Mouse (Mus musculus) c-Kit-positive CD71-positive TER-119-positive erythroid progenitor cells, embryonic 14.5 days (primary cell): Measurements from ENCODE around the gene Cpne1.
"Not testable (repeated sequence)": the region's sequence is repeated elsewhere in the genome, so short reads cannot be mapped to it uniquely, and the experiment has no call there.

Source experiments
- DNase-seq: peaks from one replicate; pipeline ENCODE4 v3.0.0-alpha.2; 2013; ENCODE audit warnings: low spot score

Cpne1 gene

DNA sequence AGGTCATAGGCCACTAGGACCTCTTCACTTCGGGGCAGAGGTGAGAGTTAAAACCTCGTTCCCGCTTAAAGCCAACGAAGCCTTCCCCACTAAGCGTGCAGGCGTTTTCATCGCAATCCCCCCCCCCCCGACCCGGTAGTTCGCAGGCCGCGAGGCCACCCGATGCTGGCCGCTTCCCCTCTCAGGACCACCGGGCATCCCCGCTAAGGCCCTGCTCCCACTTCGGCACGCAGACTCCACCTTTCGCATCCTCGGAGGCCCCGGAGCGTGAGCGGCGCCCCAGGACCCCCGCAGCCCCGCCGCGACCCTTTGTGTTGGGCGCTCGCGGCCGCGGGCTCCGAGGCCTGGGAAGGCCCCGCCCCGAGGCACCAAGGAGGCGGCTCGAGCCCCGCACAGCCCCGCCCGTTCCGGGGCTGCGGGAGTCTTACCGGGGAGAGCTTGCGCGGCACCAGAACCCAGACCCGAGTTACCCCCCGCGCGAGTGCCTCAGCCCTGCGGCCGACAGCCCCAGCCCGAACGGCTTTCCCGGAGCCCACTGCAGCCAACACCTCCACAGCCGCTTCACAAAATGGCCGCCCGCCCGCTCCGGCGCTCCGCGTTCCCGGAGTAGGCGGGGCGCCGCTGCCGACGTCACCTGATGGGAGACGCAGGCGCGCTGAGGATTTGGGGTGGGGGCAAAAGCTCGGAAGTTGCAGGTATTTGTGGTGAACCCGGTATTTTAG lies at the start of gene Cpne1, which contains the start of gene Rbm12:
TSS of gene Cpne1 (minus strand) at position 608 of the 722 bp plus-strand sequence.
TSS of gene Rbm12 (minus strand) at position 621 of the 722 bp plus-strand sequence.
- peak; percentile 80 for DNase-seq

GRCm38 (mm10) chr2:156151538-156151937 lies 39.8 kb upstream of the Cpne1 start:
- DNase-seq, result no peak

DNA sequence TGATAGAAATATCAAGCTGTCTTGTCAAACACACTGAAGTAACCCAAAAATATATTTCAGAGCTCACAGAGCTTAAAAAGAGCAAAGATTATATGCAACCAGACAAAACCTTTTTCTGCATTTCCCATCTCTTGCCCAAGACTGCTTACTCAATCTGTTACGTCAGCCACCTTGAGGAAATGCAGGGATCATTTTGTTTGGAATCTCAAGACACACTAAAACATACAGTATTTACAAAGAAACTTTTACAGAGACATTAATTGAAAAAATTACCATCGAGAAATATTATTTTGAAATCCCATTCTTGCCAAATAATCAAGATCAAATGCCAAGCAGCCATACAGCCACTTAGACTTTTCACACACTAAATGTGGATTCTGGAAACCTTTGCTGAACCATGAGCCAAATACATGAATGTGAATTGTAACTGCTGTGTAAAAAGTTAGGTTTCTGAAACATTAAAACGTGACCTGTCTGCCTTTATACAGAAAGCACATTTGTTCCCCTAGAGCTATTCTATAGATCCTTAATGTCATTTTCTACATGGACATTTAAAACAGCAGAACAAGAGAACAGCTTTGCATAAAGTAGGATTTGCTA lies 35.7 kb upstream of the Cpne1 start:
- no peak for DNase-seq

- no peak for DNase-seq
Observed at GRCm38 (mm10) chr2:156146272-156146989, 34.7 kb upstream of the Cpne1 start.

GRCm38 (mm10) chr2:156145486-156146130 lies 33.8 kb upstream of the Cpne1 start:
- no peak for DNase-seq

DNA sequence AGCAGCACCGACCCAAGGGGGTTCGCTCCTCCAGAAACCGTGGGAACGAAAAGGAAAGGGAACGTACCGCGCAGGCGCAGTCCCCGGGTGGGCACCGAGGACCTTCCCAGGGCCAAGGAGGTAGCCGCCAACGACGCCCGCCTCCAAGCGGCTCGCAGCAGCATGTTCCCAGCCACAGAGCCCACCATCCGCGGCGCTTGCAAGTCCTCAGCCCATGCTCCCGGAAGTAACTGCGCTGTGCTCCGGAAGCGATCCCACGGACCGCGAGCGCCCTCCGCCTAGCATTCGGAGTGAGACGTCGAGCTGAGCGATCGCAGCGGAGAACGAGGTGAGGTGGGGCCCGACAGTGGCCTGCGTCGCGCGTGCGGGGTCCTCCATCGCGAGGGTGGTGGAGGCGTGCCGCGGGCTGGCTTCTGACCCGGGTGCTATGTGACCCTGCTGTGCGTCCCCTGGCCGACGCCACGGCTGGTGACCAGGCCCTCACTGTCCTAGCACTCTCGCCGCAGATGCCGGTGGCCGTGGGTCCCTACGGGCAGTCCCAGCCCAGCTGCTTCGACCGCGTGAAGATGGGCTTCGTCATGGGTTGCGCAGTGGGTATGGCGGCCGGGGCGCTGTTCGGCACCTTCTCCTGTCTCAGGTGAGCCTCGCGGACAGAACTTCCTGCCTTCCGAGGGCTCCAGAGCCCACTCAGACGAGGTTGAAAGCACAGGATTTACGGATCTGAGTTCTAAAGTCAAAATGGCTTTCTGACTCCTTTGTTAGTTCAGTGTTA lies 32.4 kb upstream of the Cpne1 start, which contains the start of the genes Romo1 and Nfs1:
TSS of gene Romo1 (plus strand) at position 87 of the 772 bp plus-strand sequence.
TSS of gene Nfs1 (minus strand) at position 234 of the 772 bp plus-strand sequence.
- DNase-seq, result peak; percentile 87

- peak; percentile 41 for DNase-seq
Observed at GRCm38 (mm10) chr2:156143367-156143766, 31.6 kb upstream of the Cpne1 start.

- DNase-seq, result no peak
Observed at GRCm38 (mm10) chr2:156142820-156143219, 31.1 kb upstream of the Cpne1 start.

GRCm38 (mm10) chr2:156135695-156136094 lies 23.9 kb upstream of the Cpne1 start:
- no peak for DNase-seq

- no peak for DNase-seq
Observed at GRCm38 (mm10) chr2:156134161-156134560, 22.4 kb upstream of the Cpne1 start.

GRCm38 (mm10) chr2:156126992-156127391 lies 15.2 kb upstream of the Cpne1 start, which contains the start of gene Gm28036:
Gene Gm28036, minus strand, starts transcription at chr2:156127092.
- DNase-seq, result no peak

GRCm38 (mm10) chr2:156123731-156124130 lies 12.0 kb upstream of the Cpne1 start:
- no peak for DNase-seq

- no peak for DNase-seq
Observed at GRCm38 (mm10) chr2:156119566-156119965, 7.8 kb upstream of the Cpne1 start.

DNA sequence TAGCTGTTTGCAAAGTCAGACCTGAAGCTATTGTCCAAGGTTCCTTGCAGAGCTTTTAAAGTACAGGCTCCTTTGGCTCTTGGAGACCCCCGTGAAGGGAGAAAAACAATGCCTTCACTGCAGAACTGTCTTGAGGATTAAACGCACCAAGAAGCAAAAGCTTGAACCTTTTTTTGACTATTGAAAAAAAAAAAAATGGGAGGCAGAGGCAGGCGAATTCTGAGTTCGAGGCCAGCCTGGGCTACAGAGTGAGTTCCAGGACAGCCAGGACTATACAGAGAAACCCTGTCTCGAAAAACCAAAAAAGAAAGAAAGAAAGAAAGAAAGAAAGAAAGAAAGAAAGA lies 287 bp upstream of the Cpne1 start:
- not testable (repeated sequence) for DNase-seq

DNA sequence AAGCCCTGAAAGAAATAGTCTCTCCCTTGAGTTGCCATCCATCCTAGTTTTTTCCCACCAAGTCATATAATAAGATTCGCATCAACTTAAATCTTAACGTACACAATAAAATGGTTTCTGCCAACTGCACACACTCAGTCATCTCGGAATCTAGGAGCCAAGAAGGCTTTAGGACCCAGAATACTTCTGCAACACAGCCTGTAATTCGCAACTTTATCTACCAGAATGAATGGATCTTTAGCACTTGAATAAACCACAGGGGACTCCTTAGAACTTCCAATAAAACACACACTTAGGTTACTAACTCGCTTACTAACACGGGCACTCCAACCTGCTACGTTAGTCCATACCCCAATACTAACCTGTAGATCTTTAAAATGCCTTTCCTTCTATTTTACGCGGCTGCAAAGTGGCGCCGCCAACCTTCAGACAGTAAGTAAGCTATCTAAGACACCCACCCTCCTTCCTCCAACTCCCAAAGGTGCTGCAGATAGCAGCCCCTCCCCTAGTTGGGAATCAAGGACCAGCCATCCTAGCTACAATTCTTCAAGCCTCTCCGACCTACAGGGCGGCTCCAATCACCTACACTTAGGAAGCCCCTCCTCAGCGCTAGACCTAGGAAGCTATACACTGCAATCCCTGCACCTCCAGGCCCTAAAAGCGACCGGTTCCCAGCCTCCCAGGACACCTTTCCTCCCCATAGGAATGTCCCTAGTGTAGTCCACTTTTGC lies 973 bp downstream of the Cpne1 start:
- DNase-seq, result peak; percentile 60

DNA sequence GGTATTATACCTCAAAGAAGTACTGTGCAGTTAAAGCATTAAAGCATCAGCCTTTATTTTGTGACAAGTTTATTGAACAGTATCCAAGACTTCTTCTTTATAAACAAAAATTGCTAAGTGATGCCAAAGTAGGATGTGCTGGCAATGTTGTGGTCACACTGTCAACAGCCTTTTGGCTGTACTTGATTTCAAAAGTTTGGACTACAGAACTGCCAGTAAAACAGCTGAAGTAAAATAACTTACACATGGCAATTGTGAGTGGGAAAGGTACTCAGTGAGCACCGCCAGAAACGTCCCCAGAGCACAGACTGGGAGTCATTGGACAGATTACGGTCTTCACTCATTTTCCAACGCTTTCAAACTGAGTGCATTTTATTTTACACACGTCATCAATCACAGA lies 19.8 kb downstream of the Cpne1 start:
- no peak for DNase-seq

GRCm38 (mm10) chr2:156089799-156090198 lies 22.0 kb downstream of the Cpne1 start:
- no peak for DNase-seq

GRCm38 (mm10) chr2:156087391-156088110 lies 24.2 kb downstream of the Cpne1 start:
- DNase-seq, result no peak

DNA sequence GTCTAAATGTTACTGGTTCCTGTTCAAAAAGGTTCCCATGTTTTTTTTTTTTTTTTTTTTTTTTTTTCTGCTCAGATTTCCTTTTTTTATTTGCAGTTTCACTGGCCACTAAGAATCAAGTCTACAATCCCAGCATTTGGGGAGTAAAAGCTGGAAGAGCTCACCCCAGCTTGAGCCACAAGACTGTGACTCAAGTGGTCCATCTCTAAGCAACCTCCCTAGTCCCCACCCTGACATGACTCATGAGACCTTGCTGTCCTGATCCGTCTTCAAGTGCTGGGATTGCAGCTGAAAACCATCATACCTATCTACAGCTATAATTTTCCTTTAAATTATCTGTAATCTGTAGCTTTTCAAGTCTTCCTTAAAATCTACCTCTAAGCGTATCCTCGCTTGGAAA lies 27.2 kb downstream of the Cpne1 start:
- no peak for DNase-seq

- no peak for DNase-seq
Observed at GRCm38 (mm10) chr2:156080391-156080790, 31.4 kb downstream of the Cpne1 start.
